Mouse (Mus musculus) spleen, adult 12 weeks (tissue): ENCODE results near the gene Higd2a.
A peak's percentile ranks its signal among the peaks of the same experiment; 100 is the strongest.
"Not testable (repeated sequence)": the region's sequence is repeated elsewhere in the genome, so short reads cannot be mapped to it uniquely, and the experiment has no call there.

Experiments
- DNase-seq: peaks from one replicate; pipeline ENCODE4 v3.0.0; 2022; ENCODE audit warnings: low spot score

Higd2a gene

GRCm38 (mm10) chr13:54582126-54582525 is 7.9 kb upstream of the Higd2a start:
- no peak for DNase-seq

GRCm38 (mm10) chr13:54582860-54583259 is 7.1 kb upstream of the Higd2a start:
- no peak for DNase-seq

- no peak for DNase-seq
Measured at GRCm38 (mm10) chr13:54585831-54586230, 4.2 kb upstream of the Higd2a start.

- no peak for DNase-seq
Measured at GRCm38 (mm10) chr13:54589414-54589995, 502 bp upstream of the Higd2a start.

GRCm38 (mm10) chr13:54591776-54592356 is 1.9 kb downstream of the Higd2a start:
- no peak for DNase-seq

- DNase-seq = no peak
Measured at GRCm38 (mm10) chr13:54593617-54594016, 3.6 kb downstream of the Higd2a start.

- DNase-seq = no peak
Measured at GRCm38 (mm10) chr13:54596107-54596690, 6.2 kb downstream of the Higd2a start.

- no peak for DNase-seq
Measured at GRCm38 (mm10) chr13:54596870-54597269, 6.9 kb downstream of the Higd2a start.

GRCm38 (mm10) chr13:54598622-54599143 is 8.7 kb downstream of the Higd2a start:
- DNase-seq = no peak

GRCm38 (mm10) chr13:54602639-54603111 is 12.7 kb downstream of the Higd2a start:
- no peak for DNase-seq

GRCm38 (mm10) chr13:54603501-54603900 is 13.5 kb downstream of the Higd2a start:
- DNase-seq = no peak

GRCm38 (mm10) chr13:54604221-54604620 is 14.2 kb downstream of the Higd2a start:
- DNase-seq = no peak

- no peak for DNase-seq
Measured at GRCm38 (mm10) chr13:54605426-54605825, 15.4 kb downstream of the Higd2a start.

- no peak for DNase-seq
Measured at GRCm38 (mm10) chr13:54607204-54607603, 17.2 kb downstream of the Higd2a start.

GRCm38 (mm10) chr13:54608002-54608401 is 18.0 kb downstream of the Higd2a start:
- no peak for DNase-seq

- DNase-seq = no peak
Measured at GRCm38 (mm10) chr13:54608666-54609065, 18.7 kb downstream of the Higd2a start.

- DNase-seq = no peak
Measured at GRCm38 (mm10) chr13:54609301-54609700, 19.3 kb downstream of the Higd2a start.

- DNase-seq = no peak
Measured at GRCm38 (mm10) chr13:54610613-54610971, 20.6 kb downstream of the Higd2a start.

- DNase-seq = peak; percentile 77
Measured at GRCm38 (mm10) chr13:54610972-54611754, 21.2 kb downstream of the Higd2a start, which contains the start of gene Cltb. TSS of gene Cltb (minus strand) at chr13:54611344.

GRCm38 (mm10) chr13:54613141-54613540 is 23.1 kb downstream of the Higd2a start:
- DNase-seq = not testable (repeated sequence)

- no peak for DNase-seq
Measured at GRCm38 (mm10) chr13:54616307-54616706, 26.3 kb downstream of the Higd2a start.

GRCm38 (mm10) chr13:54616998-54617397 is 27.0 kb downstream of the Higd2a start:
- DNase-seq = no peak
